Mouse (Mus musculus): ENCODE measurements around the gene Adarb1.

DNA sequence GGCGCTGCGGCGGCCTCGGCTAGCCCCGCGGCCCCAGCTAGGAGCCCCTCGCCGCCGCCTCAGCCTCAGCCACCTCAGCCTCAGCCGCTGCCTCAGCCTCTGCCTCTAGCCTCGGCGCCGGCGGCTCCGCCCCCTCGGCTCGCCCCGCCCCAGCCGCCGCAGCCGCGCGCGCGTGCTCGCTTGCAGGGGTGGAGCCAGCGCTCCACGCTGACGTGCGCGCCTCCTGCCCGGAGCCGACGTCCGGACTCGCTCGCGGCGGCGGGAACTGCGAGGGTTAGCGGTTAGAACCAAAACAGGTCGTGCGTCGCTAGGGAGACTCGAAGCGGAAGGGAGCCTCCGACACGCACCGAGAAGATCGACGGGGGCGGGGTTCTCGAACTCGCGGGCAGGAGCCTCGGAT lies at the start of gene Adarb1:
- TF ChIP-seq POLR2A (IDR thresholded peaks at IDR 0.05; ENCODE audit: low read depth, low read length) (peak; percentile 92), CTCF (IDR thresholded peaks at IDR 0.05; ENCODE audit: borderline replicate concordance, insufficient read depth, low read length) (no peak)
